Mouse (Mus musculus) E14TG2a.4 (cell line): ENCODE results near the gene Arhgap9.

Experiments
- CTCF ChIP-seq: conservative IDR thresholded peaks from 2 replicates; pipeline ENCODE4 v1.5.1; 2014; ENCODE audit warnings: low read length
- POU5F1 ChIP-seq: IDR thresholded peaks from 2 replicates; pipeline ENCODE4 v1.6.1; 2014; ENCODE audit warnings: low read length, borderline replicate concordance

DNA sequence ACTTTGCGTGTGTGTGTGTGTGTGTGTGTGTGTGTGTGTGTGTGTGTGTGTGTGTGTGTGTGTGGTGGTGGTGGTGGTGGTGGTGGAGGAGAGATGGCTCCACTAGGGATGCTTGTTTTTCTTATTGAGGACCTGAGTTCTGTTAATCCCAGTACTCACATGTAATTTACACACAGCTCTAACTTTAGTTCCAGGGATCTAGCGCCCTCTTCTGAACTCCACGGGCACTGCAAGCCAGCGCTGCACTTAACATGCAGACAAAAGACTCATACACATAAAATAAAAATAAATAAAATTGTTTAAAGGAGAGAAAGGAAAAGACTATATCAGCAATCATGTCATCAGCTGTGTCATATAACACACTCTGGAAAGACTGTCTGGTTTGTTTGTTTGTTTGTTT lies 27.2 kb downstream of the Arhgap9 start:
- TF ChIP-seq CTCF (peak; percentile 97), POU5F1 (no peak)
